Mouse (Mus musculus): ENCODE measurements around the gene Chka.

DNA sequence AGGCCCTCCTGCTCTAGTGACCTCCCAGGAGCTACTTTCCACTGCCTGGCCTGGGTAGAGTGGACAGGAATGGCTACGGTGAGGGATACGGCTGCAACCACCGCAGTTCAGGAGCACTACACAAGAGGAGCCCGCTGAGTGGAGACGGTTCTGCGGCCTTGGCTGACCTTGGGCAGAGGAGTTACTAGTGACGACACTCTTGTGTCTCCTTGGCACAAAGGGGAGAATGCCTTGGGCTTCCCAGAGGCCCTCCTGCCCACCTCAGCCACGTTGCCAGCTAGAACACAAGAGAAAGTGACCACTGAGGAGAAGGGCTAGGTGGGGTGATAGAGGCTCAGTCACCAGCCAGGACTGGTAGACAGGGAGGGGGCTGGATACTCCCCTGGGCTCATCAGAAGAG, 72.6 kb downstream of the Chka start:
- TF ChIP-seq POLR2A (IDR thresholded peaks at IDR 0.05; ENCODE audit: insufficient read depth, low read depth, low read length) (no peak), CTCF (IDR thresholded peaks at IDR 0.05) (no peak)
